Mouse (Mus musculus) c-Kit-positive CD71-positive TER-119-negative erythroid progenitor cells, embryonic 14.5 days (primary cell): ENCODE measurements at regions not wholly inside any gene's neighbourhood (a gene's known extent, or its start where the extent isn't known, plus 50 kb on each side); places are given as distances from the start of the nearest gene placed in this dataset.

Source experiments
- DNase-seq: peaks from one replicate; pipeline ENCODE4 v3.0.0-alpha.2; 2013; ENCODE audit warnings: low read depth

DNA sequence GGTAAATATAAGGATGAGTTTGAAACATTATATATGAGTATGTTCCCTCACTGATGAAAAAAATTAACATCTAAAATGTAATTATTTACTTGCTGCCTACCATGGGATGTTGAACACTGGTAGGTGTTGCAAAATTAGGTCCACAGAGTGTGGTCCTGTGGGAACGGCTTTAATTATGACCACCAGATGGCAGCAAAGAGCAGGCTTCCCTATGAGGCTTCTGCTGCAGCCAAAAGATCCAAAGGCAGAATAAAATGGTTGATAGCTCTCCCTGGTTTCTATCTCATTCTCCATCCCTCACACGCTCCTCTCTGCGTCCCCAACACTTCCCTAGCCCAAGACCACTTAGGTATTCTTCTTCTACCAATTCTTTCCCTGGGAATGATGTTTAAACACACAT is 54.6 kb upstream of the Cit start:
- DNase-seq: peak; percentile 27
